Mouse (Mus musculus): ENCODE data around the gene Tenm1.

GRCm38 (mm10) chrX:42522868-42523267, 906.1 kb downstream of the Tenm1 start:
- TF ChIP-seq ZNF384 (IDR thresholded peaks at IDR 0.05; ENCODE audit: low read depth, low read length): no peak
- TF ChIP-seq CHD2 (IDR thresholded peaks at IDR 0.05; ENCODE audit: low read depth, low read length): no peak
- TF ChIP-seq HCFC1 (IDR thresholded peaks at IDR 0.05; ENCODE audit: borderline replicate concordance, insufficient read depth, low read length): no peak
